Comparison of ENCODE assay signal across 8 mouse cellular contexts in genomic region chr17:63402741-63403681, GRCm38 (mm10).
DNase-seq lines count a peak whose midpoint lies in the region; ATAC-seq and TF ChIP-seq lines count a peak whose summit lies in the region.

No protein-coding gene starts in this region.

- no peak for TF ChIP-seq POLR2A in liver, adult 2 months (IDR thresholded peaks at IDR 0.05; ENCODE audit: extremely low read depth, insufficient read depth, low read length)

- no peak for ATAC-seq in liver, embryonic 12.5 days
- peak; percentile 7 to 41; a peak in 1 of 4 replicates for ATAC-seq in hematopoietic stem cell, adult 5-6 weeks (replicated peaks in 1 of 2; ENCODE audit: insufficient read depth in 1 of 2, low FRiP score in 2 of 2, low TSS enrichment in 1 of 2, low read depth in 1 of 2, poor library complexity in 2 of 2, severe bottlenecking in 2 of 2)
- ATAC-seq in liver, postnatal 0 days = no peak

- no peak overlapping the region for H3K4me3 ChIP-seq in liver, adult 2 months (ENCODE audit: insufficient read depth, low read depth, low read length)
- no peak overlapping the region for H3K4me3 ChIP-seq in liver, embryonic 12.5 days
- H3K4me3 ChIP-seq in liver, postnatal 0 days (ENCODE audit: low read depth, low read length) = no peak overlapping the region

- peaks cover 20% of the 10 kb centered on the region for H3K4me1 ChIP-seq in liver, adult 2 months (ENCODE audit: control insufficient read depth, insufficient read depth, low read length)
- peaks cover 20% of the 10 kb centered on the region for H3K4me1 ChIP-seq in liver, embryonic 12.5 days
- H3K4me1 ChIP-seq in liver, postnatal 0 days (ENCODE audit: insufficient read depth) = peaks cover 15% of the 10 kb centered on the region

- H3K27ac ChIP-seq in liver, adult 2 months (replicated peaks; ENCODE audit: insufficient read depth, low read depth, low read length) = peak overlapping the region; percentile 67
- H3K27ac ChIP-seq in liver, embryonic 12.5 days = no peak overlapping the region
- H3K27ac ChIP-seq in liver, postnatal 0 days (ENCODE audit: low read depth) = no peak overlapping the region

- H3K27me3 ChIP-seq in liver, adult 2 months (ENCODE audit: control insufficient read depth, insufficient read depth, low read length) = no peaks in the 10 kb centered on the region
- H3K27me3 ChIP-seq in liver, embryonic 12.5 days (replicated peaks) = no peaks in the 10 kb centered on the region
- no peaks in the 10 kb centered on the region for H3K27me3 ChIP-seq in liver, postnatal 0 days (ENCODE audit: insufficient read depth, low read length)

- H3K4me2 ChIP-seq in liver, embryonic 12.5 days = no peak overlapping the region
- no peak overlapping the region for H3K4me2 ChIP-seq in liver, postnatal 0 days (ENCODE audit: low read depth, low read length)

- 28% methylated on average over 13 of the region's 13 CpGs for WGBS in liver, adult 2 months
- 75% methylated on average over 13 of the region's 13 CpGs for WGBS in liver, embryonic 12.5 days (ENCODE audit: insufficient replicate concordance)
- WGBS in liver, postnatal 0 days (ENCODE audit: insufficient replicate concordance) = 72% methylated on average over 13 of the region's 13 CpGs

- TF ChIP-seq CTCF in liver, adult 2 months (IDR thresholded peaks at IDR 0.05; ENCODE audit: low read depth, low read length) = peak; percentile 54
- peak; percentile 34; the same call in 1 of the 2 replicates for TF ChIP-seq CTCF in liver, postnatal 0 days (IDR thresholded peaks at IDR 0.05; ENCODE audit: low read depth)

- no peak overlapping the region for H3K9ac ChIP-seq in liver, adult 2 months (ENCODE audit: low read depth, low read length)
- no peak overlapping the region for H3K9ac ChIP-seq in liver, embryonic 12.5 days
- H3K9ac ChIP-seq in liver, postnatal 0 days (replicated peaks) = no peak overlapping the region

- peaks cover 13% of the 10 kb centered on the region; the same call in 1 of the 2 replicates for H3K79me2 ChIP-seq in liver, adult 2 months (ENCODE audit: control insufficient read depth, insufficient read depth, low read length)

- no peaks in the 10 kb centered on the region for H3K9me3 ChIP-seq in liver, embryonic 12.5 days (replicated peaks)
- no peaks in the 10 kb centered on the region for H3K9me3 ChIP-seq in liver, postnatal 0 days (ENCODE audit: low read length)

- no peaks in the 10 kb centered on the region for H3K36me3 ChIP-seq in liver, adult 2 months (ENCODE audit: control insufficient read depth, insufficient read depth, low read length)
- no peaks in the 10 kb centered on the region for H3K36me3 ChIP-seq in liver, embryonic 12.5 days
- no peaks in the 10 kb centered on the region for H3K36me3 ChIP-seq in liver, postnatal 0 days (replicated peaks; ENCODE audit: insufficient read depth, low read length)

- intact Hi-C loops in left cerebral cortex, postnatal 36 days (cut with DNase I) = no loop called here

- TF ChIP-seq EP300 in liver, postnatal 0 days (IDR thresholded peaks at IDR 0.05; ENCODE audit: low read depth) = no peak

- peak; percentile 86 for DNase-seq in liver, adult 2 months (ENCODE audit: extremely low read depth, low read depth, low spot score)
- peak; percentile 14 for DNase-seq in embryo, embryonic 9.5 days (ENCODE audit: extremely low spot score)
- peak; percentile 19 for DNase-seq in liver, postnatal 0 days
- DNase-seq in c-Kit-positive CD71-positive TER-119-positive erythroid progenitor cells, embryonic 14.5 days (ENCODE audit: low spot score) = no peak
- no peak for DNase-seq in MN1 (ENCODE audit: low spot score)
- DNase-seq in left cerebral cortex, postnatal 36 days (ENCODE audit: low spot score in 2 of 2) = no peak

Comparison
In these comparisons a context has a peak if more than half of its experiments do, and no peak if none do; other contexts are left out.
1. DNase-seq: peak in liver, adult 2 months (single experiment), embryo, embryonic 9.5 days (single experiment) and liver, postnatal 0 days (single experiment); none in c-Kit-positive CD71-positive TER-119-positive erythroid progenitor cells, embryonic 14.5 days (single experiment), MN1 (single experiment) and left cerebral cortex, postnatal 36 days (0 of 2).
2. ATAC-seq: peak in hematopoietic stem cell, adult 5-6 weeks (2 of 2); none in liver, embryonic 12.5 days (single experiment) and liver, postnatal 0 days (single experiment).